Mouse (Mus musculus): Measurements from ENCODE around the gene Otud7b.
"Not testable (repeated sequence)": the region's sequence is repeated elsewhere in the genome, so short reads cannot be mapped to it uniquely, and the experiment has no call there.

Otud7b gene

GRCm38 (mm10) chr3:96179531-96179930, 75.2 kb downstream of the Otud7b start:
- DNase-seq (ENCODE audit: low read depth, low spot score), result no peak

GRCm38 (mm10) chr3:96180727-96181477, 76.6 kb downstream of the Otud7b start, which contains the start of gene Sv2a:
Gene Sv2a (plus strand): TSS chr3:96181151.
- peak; percentile 57 for DNase-seq (ENCODE audit: low read depth, low spot score)

- no peak for DNase-seq (ENCODE audit: low read depth, low spot score)
These were observed 77.4 kb downstream of the Otud7b start for GRCm38 (mm10) chr3:96181510-96182381.

- no peak for DNase-seq (ENCODE audit: low read depth, low spot score)
These were observed 78.1 kb downstream of the Otud7b start for GRCm38 (mm10) chr3:96182382-96182776.

- DNase-seq (ENCODE audit: low read depth, low spot score), result no peak
These were observed 88.7 kb downstream of the Otud7b start for GRCm38 (mm10) chr3:96192977-96193376.

GRCm38 (mm10) chr3:96194966-96195365, 90.6 kb downstream of the Otud7b start:
- no peak for DNase-seq (ENCODE audit: low read depth, low spot score)

GRCm38 (mm10) chr3:96195616-96196313, 91.4 kb downstream of the Otud7b start:
- DNase-seq (ENCODE audit: low read depth, low spot score), result no peak

- no peak for DNase-seq (ENCODE audit: low read depth, low spot score)
These were observed 92.3 kb downstream of the Otud7b start for GRCm38 (mm10) chr3:96196437-96197128.

GRCm38 (mm10) chr3:96197129-96197749, 92.9 kb downstream of the Otud7b start:
- no peak for DNase-seq (ENCODE audit: low read depth, low spot score)

- DNase-seq (ENCODE audit: low read depth, low spot score), result no peak
These were observed 93.9 kb downstream of the Otud7b start for GRCm38 (mm10) chr3:96198181-96198580.

- not testable (repeated sequence) for DNase-seq (ENCODE audit: low read depth, low spot score)
These were observed 94.4 kb downstream of the Otud7b start for GRCm38 (mm10) chr3:96198601-96199251.

GRCm38 (mm10) chr3:96199731-96200130, 95.4 kb downstream of the Otud7b start:
- no peak for DNase-seq (ENCODE audit: low read depth, low spot score)

- DNase-seq (ENCODE audit: low read depth, low spot score), result no peak
These were observed 103.5 kb downstream of the Otud7b start for GRCm38 (mm10) chr3:96207819-96208218.

- no peak for DNase-seq (ENCODE audit: low read depth, low spot score)
These were observed 104.9 kb downstream of the Otud7b start for GRCm38 (mm10) chr3:96209242-96209641.
